Mouse (Mus musculus): Measurements from ENCODE around the gene Glb1.

DNA sequence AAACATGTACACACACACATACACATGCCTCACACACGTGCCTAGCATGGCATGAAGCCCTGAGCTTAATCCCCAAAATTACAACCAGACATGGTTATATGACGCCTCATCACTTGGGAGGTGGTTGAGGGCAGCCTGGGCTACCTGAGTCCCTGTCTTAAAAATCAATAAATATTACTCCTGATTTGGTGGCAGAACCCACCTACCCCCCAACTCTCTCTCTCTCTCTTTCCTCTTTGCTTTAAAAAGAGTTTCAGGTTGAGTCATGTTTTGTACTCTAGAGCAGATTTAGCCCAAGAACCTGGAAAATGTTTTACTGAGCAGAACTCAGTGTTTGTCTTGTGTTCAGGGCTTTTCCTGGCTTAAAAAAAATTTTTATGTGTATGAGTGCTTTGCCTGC is 54.5 kb downstream of the Glb1 start:
- TF ChIP-seq POLR2A (IDR thresholded peaks at IDR 0.05; ENCODE audit: control insufficient read depth, extremely low read depth, insufficient read depth, low read length, poor library complexity): no peak
- TF ChIP-seq CTCF (IDR thresholded peaks at IDR 0.05; ENCODE audit: borderline replicate concordance, control insufficient read depth, extremely low read depth, insufficient read depth, low read length, poor library complexity): no peak
